Mouse (Mus musculus) brain, embryonic 14.5 days (tissue): ENCODE measurements around the gene Greb1. TPM values are rescaled to one million over a fixed set of nuclear protein-coding genes. Genes with fewer than 3 reads are reported as not detected.

Experiments
- DNase-seq: peaks from one replicate; pipeline ENCODE4 v3.0.0-alpha.2; 2011; ENCODE audit warnings: low read depth
- CTCF ChIP-seq: fragments of 200-500 bp; IDR thresholded peaks from 2 replicates; pipeline ENCODE4 v1.5.1; 2012; ENCODE audit warnings: inconsistent platforms, mild to moderate bottlenecking, moderate library complexity, borderline replicate concordance; ENCODE audit not compliant: insufficient read depth, insufficient read length; ENCODE audit errors: extremely low read depth
- POLR2A ChIP-seq: fragments of 200-500 bp; IDR thresholded peaks from 2 replicates; pipeline ENCODE4 v1.6.1; 2012; ENCODE audit warnings: mild to moderate bottlenecking, inconsistent platforms, borderline replicate concordance; ENCODE audit not compliant: poor library complexity, insufficient read depth, insufficient read length, severe bottlenecking; ENCODE audit errors: extremely low read depth
- polyA plus RNA-seq: library from polyadenylated mRNA; depleted of rRNA; stranded (reverse); fragments of >200 nt; gene quantifications from 2 replicates; pipeline ENCODE4 v1.2.3, GENCODE M21; 2012

Gene Greb1
- polyA plus RNA-seq, 1 experiment, result 4.8 TPM

GRCm38 (mm10) chr12:16829785-16830184, 29.1 kb upstream of the Greb1 start:
- no peak for TF ChIP-seq POLR2A
- TF ChIP-seq CTCF, result no peak
- DNase-seq, result no peak

- no peak for DNase-seq
- peak; percentile 24; the same call in 1 of the 2 replicates for TF ChIP-seq CTCF
- TF ChIP-seq POLR2A, result no peak
Measured at GRCm38 (mm10) chr12:16828505-16828904, 27.8 kb upstream of the Greb1 start.

GRCm38 (mm10) chr12:16823701-16824100, 23.0 kb upstream of the Greb1 start:
- no peak for TF ChIP-seq POLR2A
- DNase-seq, result no peak

GRCm38 (mm10) chr12:16822181-16822734, 21.6 kb upstream of the Greb1 start:
- DNase-seq, result no peak
- TF ChIP-seq POLR2A, result no peak
- no peak for TF ChIP-seq CTCF

GRCm38 (mm10) chr12:16820761-16821160, 20.1 kb upstream of the Greb1 start:
- no peak for TF ChIP-seq CTCF
- TF ChIP-seq POLR2A, result no peak
- DNase-seq, result peak; percentile 56

GRCm38 (mm10) chr12:16818513-16818912, 17.8 kb upstream of the Greb1 start:
- peak; percentile 81 for DNase-seq
- TF ChIP-seq CTCF (no peak), POLR2A (no peak)

- DNase-seq, result no peak
- TF ChIP-seq POLR2A (no peak), CTCF (no peak)
Measured at GRCm38 (mm10) chr12:16817147-16817546, 16.5 kb upstream of the Greb1 start.

- TF ChIP-seq CTCF, result no peak
- no peak for TF ChIP-seq POLR2A
- no peak for DNase-seq
Measured at GRCm38 (mm10) chr12:16811477-16811876, 10.8 kb upstream of the Greb1 start.

- peak; percentile 89 for DNase-seq
- TF ChIP-seq CTCF (no peak), POLR2A (peak; percentile 47; the same call in 1 of the 2 replicates)
Measured at GRCm38 (mm10) chr12:16810525-16811431, 10.1 kb upstream of the Greb1 start, which contains the start of gene E2f6. TSS of gene E2f6 (plus strand) at chr12:16810963.

- peak; percentile 67 for DNase-seq
- TF ChIP-seq POLR2A (no peak), CTCF (peak; percentile 72; the same call in 1 of the 2 replicates)
Measured at GRCm38 (mm10) chr12:16808045-16808444, 7.4 kb upstream of the Greb1 start.

GRCm38 (mm10) chr12:16805511-16805910, 4.8 kb upstream of the Greb1 start:
- DNase-seq, result peak; percentile 90
- TF ChIP-seq POLR2A (no peak), CTCF (peak; percentile 78; the same call in 1 of the 2 replicates)

GRCm38 (mm10) chr12:16803956-16804430, 3.3 kb upstream of the Greb1 start:
- TF ChIP-seq CTCF (no peak), POLR2A (no peak)
- no peak for DNase-seq

GRCm38 (mm10) chr12:16803237-16803955, 2.7 kb upstream of the Greb1 start:
- DNase-seq, result peak; percentile 52
- TF ChIP-seq POLR2A (no peak), CTCF (no peak)

- no peak for DNase-seq
- TF ChIP-seq POLR2A, result no peak
- TF ChIP-seq CTCF, result no peak
Measured at GRCm38 (mm10) chr12:16800959-16801315, 251 bp upstream of the Greb1 start.

GRCm38 (mm10) chr12:16799928-16800258, 793 bp downstream of the Greb1 start:
- no peak for DNase-seq
- TF ChIP-seq CTCF (no peak), POLR2A (no peak)
